Mouse (Mus musculus) urinary bladder, postnatal 4 days (tissue): ENCODE measurements around the gene Tm7sf3.

Source experiments
- DNase-seq, 2 experiments: peaks; one replicate each; pipeline ENCODE4 v3.0.0; 2021 to 2022; ENCODE audit warnings: low spot score in 2 of 2

The Tm7sf3 gene

DNA sequence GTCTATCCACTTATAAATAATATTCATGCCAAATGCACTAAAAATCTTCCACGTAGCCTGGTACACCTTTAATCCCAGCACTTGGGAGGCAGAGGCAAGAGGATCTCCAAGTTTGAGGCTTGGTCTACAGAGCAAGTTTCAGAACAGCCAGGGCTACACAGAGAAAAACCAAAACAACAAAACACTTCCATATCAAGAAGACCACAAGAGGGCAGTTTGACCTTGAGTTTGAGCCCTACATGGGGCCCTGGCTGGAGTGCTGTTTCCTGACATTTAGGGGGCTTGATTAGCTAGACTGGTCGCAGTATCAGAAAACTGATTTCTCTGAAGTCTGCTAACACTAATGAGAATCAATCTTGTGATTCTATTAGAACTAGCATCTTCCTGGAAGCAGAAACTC is 18.0 kb upstream of the Tm7sf3 start:
- DNase-seq = peak in 1 of 2 experiments; percentile 39

DNA sequence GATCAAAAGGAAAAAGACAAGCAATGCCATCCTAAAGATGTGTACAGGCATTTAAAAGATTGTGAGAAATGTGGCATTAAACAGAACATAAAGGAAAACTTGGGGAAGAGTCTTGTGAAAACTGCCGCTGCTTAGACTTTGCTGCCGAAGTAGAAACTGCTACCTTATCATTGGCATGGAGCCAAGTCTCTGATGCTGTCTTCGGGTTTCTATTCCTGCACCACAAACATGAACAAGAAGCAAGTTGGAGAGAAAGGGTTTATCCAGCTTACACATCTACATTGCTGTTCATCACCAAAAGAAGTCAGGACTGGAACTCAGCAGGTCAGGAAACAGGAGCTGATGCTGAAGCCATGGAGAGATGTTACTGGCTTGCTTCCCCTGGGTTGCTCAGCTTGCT is 10.6 kb upstream of the Tm7sf3 start:
- DNase-seq = peak in 1 of 2 experiments; percentile 13

DNA sequence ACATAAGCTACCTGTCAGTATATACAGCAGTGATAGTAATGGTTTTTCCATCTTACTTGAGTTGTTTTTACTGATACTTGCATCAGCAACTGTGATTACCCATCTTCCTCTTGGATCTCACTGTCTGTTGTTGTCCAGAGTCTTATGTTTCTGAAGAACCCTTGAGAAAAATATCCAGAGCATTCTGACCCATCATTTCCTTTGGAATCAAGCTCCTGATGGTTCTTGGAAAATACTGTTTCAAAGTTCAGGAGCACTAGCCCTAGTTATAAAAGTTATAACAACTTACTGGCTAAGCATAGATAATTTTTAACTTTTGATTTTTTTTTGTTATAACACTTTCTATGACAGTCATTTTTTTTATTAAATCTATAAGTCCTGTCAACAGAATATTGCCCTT is 8.8 kb upstream of the Tm7sf3 start:
- DNase-seq = no peak

GRCm38 (mm10) chr6:146650013-146650412 is 7.4 kb upstream of the Tm7sf3 start:
- DNase-seq = no peak

- peak in 1 of 2 experiments; percentile 51 for DNase-seq
These were observed 553 bp upstream of the Tm7sf3 start for GRCm38 (mm10) chr6:146643184-146643570.

DNA sequence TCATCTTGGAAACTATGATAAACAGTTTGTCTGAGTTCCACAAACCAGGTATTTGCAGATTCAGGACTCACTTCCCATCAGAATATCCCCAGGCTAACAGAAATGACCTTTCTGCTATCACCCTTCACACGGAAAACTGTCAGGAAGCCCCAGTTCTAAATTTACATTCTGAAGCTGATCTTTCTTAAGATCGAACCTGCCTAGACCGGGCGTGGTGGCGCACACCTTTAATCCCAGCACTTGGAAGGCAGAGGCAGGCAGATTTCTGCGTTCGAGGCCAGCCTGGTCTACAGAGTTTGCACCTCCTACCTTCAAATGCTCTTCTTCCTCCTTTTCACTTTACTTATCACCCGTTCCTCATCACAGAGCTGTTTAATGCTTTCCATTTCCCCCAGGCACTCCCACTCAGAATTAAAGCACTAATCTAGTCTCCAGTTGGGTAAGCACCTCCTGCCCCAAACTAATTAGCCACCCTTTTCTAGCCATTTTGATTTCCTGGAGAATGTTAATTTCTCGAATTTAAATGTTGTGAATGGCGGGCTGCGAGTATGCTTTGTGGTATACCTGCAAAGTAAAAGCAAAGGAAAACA is 908 bp downstream of the Tm7sf3 start:
- peak in 1 of 2 experiments; percentile 47 for DNase-seq

GRCm38 (mm10) chr6:146640991-146641390 is 1.6 kb downstream of the Tm7sf3 start:
- peak in 1 of 2 experiments; percentile 1 for DNase-seq

- DNase-seq = peak in 1 of 2 experiments; percentile 34
These were observed 2.3 kb downstream of the Tm7sf3 start for GRCm38 (mm10) chr6:146640068-146640965.

DNA sequence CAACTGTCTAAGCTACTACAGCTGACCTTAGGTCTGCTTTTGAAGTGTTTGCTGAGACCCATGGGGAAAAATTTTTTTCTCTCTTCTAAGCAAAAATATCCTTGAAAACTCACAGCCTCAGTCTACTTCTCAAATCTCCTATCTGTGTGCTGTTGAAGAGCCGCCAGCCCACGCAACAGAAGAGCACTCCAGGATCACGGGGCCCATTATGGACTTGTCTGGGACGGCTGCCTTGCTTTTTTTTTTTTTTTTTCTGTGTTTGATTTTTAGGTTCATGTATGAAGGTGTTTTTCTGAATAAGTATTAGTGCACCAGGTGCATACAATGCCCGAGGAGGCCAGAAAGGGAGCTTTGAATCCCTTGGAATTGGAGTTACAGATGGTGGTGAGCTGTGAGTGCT is 6.1 kb downstream of the Tm7sf3 start:
- DNase-seq = peak in 1 of 2 experiments; percentile 12

GRCm38 (mm10) chr6:146634759-146635606 is 7.6 kb downstream of the Tm7sf3 start:
- peak in 1 of 2 experiments; percentile 19 for DNase-seq

DNA sequence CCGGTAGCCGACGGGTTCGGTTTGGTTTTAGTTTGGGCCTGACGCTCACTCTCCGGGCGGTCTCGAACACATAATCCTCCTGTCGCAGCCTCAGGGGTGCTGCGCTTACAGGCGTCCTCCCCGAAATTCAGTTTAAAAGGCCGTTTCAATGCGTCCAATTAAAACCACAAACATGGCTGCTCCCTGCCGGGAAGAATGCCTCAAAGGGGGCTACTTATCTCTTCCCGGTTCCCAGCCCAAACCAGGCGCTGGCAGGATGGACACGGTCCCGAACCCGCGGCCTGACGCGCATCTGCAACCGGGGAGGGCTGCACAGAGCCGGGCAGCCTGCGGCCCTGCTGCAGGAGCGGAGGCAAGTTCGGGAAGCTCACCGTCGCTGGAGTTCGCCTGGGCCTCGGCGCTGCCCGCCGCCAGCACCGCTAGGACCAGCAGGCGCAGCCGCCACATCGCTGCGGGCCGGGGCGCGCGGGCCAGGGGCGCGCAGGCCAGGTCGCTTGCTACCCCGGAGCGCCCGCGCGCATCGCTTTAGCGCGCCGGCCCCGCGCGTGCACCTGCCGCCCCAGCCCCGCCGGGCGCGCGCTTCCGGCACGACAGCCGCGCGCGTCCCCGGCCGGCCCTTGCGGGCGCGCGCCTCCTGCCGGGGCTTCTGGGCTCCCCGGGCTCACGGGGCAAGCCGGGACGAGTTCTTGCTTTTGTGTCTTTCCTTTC is 8.5 kb downstream of the Tm7sf3 start:
- peak; percentile 70 to 77 for DNase-seq

DNA sequence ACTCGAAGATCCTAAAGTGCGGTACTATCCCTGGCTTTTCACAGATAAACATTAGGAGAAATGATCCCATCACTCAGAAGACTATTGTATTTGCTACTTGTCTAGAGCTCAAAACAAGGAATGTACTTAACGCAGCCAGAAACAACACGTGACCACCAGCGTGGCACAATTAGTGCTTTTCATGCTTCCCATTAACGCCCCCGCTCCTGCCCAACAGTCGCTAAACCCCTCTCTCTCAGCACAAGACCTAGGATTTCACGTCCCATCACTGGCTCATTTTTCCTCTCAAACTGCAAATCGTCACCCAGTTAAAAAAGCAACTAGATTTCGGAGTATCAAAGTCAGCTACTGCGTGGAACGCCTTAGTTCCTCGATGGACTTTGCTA is 9.0 kb downstream of the Tm7sf3 start:
- DNase-seq = no peak

GRCm38 (mm10) chr6:146633097-146633496 is 9.5 kb downstream of the Tm7sf3 start:
- DNase-seq = no peak

- DNase-seq = no peak
These were observed 10.2 kb downstream of the Tm7sf3 start for GRCm38 (mm10) chr6:146632403-146632802.

GRCm38 (mm10) chr6:146631847-146632246 is 10.8 kb downstream of the Tm7sf3 start:
- DNase-seq = no peak

DNA sequence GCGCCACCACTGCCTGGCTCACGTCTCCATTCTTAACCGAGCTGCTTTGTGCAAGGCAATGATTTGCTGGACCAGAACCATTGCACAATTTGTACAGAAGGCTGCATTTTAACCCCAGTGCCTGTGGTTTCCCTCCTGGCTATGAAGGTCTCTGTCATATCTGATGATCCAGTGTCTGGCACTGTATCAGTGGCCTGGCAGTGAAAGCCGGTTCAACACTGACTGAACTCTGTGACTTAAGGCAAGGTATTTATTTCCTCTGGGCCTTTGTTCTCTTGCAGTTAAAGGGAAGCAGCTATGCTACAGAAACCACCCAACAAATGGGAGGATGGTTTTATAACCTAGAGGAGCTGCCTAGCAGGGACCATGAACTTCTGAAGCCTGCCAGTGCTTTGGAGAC is 11.7 kb downstream of the Tm7sf3 start:
- no peak for DNase-seq

DNA sequence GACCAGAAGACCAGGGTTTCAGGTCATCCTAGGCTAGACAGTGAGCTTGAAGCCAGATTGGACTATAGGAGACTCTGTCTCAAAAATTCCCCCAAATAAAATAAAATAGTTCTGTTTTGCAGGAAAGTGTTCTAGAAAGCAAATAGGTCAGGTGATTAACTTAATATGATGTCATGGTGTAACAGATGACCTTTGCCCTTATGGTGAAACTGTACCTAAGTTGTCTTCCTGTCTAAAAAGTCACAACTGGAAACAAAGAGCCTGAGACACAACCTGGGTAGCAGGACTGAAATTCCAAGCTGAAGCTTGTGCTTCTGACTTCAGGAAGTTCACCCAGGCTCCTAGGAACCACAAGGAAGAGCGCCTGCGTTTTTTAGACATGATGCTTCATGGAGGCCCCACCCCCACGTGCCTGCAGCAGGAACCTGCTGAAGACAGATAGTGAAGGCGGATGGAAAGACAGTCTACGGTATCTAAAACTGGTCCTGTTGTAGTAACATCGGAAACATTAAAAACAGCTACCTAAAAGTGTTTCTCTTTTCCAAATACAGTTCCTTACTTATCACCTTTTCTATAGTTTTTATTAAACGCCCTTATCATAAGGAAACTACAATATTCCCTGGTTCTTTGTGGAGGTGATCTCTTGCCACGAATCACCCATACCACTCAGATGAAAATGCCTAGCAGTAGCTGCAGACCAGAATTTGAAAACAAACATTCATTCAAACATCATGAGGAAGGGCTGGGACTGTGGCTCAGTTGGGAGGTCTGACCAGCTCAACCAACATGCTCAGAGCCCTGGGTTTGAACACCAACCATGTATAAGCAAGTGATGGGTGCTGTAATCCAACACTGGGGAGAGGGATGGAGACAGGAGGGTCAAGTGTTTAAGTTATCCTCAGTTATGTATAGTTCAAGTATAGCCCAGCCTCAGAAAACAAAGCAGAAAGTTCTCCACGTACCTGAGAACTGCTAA is 12.6 kb downstream of the Tm7sf3 start:
- DNase-seq = no peak

GRCm38 (mm10) chr6:146628123-146628522 is 14.5 kb downstream of the Tm7sf3 start:
- DNase-seq = no peak

DNA sequence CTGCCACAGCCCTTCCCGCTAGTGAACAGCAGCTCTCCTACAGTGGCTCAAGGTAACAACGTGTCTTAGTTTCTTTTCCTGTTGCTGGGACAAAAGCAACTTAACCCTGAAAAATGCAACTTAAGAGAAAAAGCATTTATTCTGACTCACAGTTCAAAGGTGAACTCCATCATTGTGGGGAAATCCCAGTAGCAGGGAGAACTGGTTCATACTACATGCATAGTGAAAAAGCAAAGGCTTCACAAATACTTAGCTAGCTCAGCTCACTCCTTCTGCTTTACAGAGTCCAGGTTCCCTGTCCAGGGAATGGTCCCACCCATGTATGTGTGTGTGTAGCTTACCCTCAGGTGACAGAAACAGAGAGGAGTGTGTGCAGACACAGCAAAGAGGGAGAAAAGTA is 26.0 kb downstream of the Tm7sf3 start:
- DNase-seq = no peak

DNA sequence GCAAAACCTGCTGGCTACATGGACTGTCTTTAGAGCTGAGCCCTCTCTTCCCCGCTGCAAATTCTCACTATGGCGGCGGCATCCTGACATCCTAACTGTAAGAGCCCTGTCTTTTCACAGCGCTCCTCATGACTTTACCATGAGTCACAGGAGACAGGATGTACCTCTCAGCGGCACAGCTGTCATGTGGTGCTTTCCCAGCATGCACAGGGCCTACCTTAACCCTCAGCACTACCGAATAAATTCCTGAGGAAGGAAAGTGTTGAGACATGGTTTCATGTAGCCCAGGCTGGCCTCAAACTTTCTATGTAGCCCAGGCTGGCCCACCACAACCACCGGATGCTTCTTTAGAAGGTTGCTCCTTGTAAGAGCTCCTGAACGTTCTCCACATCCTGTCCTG is 26.7 kb downstream of the Tm7sf3 start:
- no peak for DNase-seq
